ENCODE assay signal across 20 mouse cellular contexts in genomic region chr14:75184069-75184790, GRCm38 (mm10). TPM values are rescaled to one million over a fixed set of nuclear protein-coding genes. Genes with fewer than 3 reads are reported as not detected.
DNase-seq lines count a peak whose midpoint lies in the region.
"Had no signal": no experiment of that assay in that cellular context is flagged by ENCODE, and none has a peak within 500 bp of the region (broad histone marks: within the 10 kb centered on the region; RNA-seq: fewer than 3 reads in every experiment).

No protein-coding gene starts in this region.

- DNase-seq in cerebellum, postnatal 10 days: peak; percentile 8 to 16
- no peak for DNase-seq in cerebellum, adult 11 months
- peak; percentile 21 for DNase-seq in layer of hippocampus, adult 9-11 months
- DNase-seq in layer of hippocampus, postnatal 36 days: no peak
- peak; percentile 17 for DNase-seq in 416B (ENCODE audit: low read depth)
- peak; percentile 40 for DNase-seq in brain, adult 2 months (ENCODE audit: low read depth, low spot score)
- no peak for DNase-seq in thymus, postnatal 10 days (ENCODE audit: low spot score in 2 of 2)
- DNase-seq: adrenal gland, adult 2 months; cerebellum, adult 11-12 months; cerebellum, postnatal 25 days; embryo, embryonic 11 days; heart, postnatal 36 days; kidney, adult 2 months; kidney, postnatal 25 days; lung, postnatal 36 days; right cerebral cortex, adult 18-20 months; thymus, postnatal 25 days had no signal

RNA-seq across cellular contexts. Expression of gene Lcp1, which starts 53.3 kb away (rescaled TPM):
- total RNA-seq in layer of hippocampus, postnatal 36 days (2021): 1 to 10 TPM; 6.8 to 6.9 TPM

RNA-seq across cellular contexts. Expression of gene Lrrc63, which starts 53.5 kb away (rescaled TPM):
- total RNA-seq in layer of hippocampus, postnatal 36 days (2021): not detected
- total RNA-seq: adrenal gland, adult 2 months; heart, postnatal 36 days; layer of hippocampus, adult 8-10 months; left cerebral cortex, adult 2 months; midbrain, postnatal 0 days had no signal

RNA-seq across cellular contexts. Expression of gene Cpb2, which starts 57.9 kb away (rescaled TPM):
- total RNA-seq in layer of hippocampus, postnatal 36 days (2021): not detected
- total RNA-seq: heart, postnatal 36 days; layer of hippocampus, adult 8-10 months; left cerebral cortex, adult 2 months; midbrain, postnatal 0 days had no signal

Comparison
In these comparisons a context has a peak if more than half of its experiments do, and no peak if none do; other contexts are left out.
1. DNase-seq: peak in cerebellum, postnatal 10 days (2 of 2), layer of hippocampus, adult 9-11 months (single experiment), 416B (single experiment) and brain, adult 2 months (single experiment); none in cerebellum, adult 11 months (single experiment), layer of hippocampus, postnatal 36 days (0 of 2) and thymus, postnatal 10 days (0 of 2).